Mouse (Mus musculus) ovary, adult 18-20 months (tissue): ENCODE results near the gene Map3k4.
"Not testable (repeated sequence)": the region's sequence is repeated elsewhere in the genome, so short reads cannot be mapped to it uniquely, and the experiment has no call there.

Experiments
- DNase-seq: peaks from one replicate; pipeline ENCODE4 v3.0.0; 2022; ENCODE audit warnings: low spot score, mixed read lengths

Map3k4 gene

GRCm38 (mm10) chr17:12224551-12224950 lies 94.0 kb downstream of the Map3k4 start:
- DNase-seq: not testable (repeated sequence)

- DNase-seq: no peak
These were observed 94.5 kb downstream of the Map3k4 start for GRCm38 (mm10) chr17:12224145-12224544.

- DNase-seq: no peak
These were observed 94.9 kb downstream of the Map3k4 start for GRCm38 (mm10) chr17:12223682-12224081.

GRCm38 (mm10) chr17:12221926-12222325 lies 96.7 kb downstream of the Map3k4 start:
- no peak for DNase-seq

- no peak for DNase-seq
These were observed 102.4 kb downstream of the Map3k4 start for GRCm38 (mm10) chr17:12216224-12216623.

GRCm38 (mm10) chr17:12213430-12213829 lies 105.2 kb downstream of the Map3k4 start:
- DNase-seq: no peak

- no peak for DNase-seq
These were observed 106.3 kb downstream of the Map3k4 start for GRCm38 (mm10) chr17:12212341-12212740.

- no peak for DNase-seq
These were observed 106.7 kb downstream of the Map3k4 start for GRCm38 (mm10) chr17:12211890-12212289.

GRCm38 (mm10) chr17:12210544-12211132 lies 108.0 kb downstream of the Map3k4 start:
- peak; percentile 36 for DNase-seq

GRCm38 (mm10) chr17:12209481-12209880 lies 109.1 kb downstream of the Map3k4 start:
- DNase-seq: no peak

- no peak for DNase-seq
These were observed 111.5 kb downstream of the Map3k4 start for GRCm38 (mm10) chr17:12207022-12207548.

GRCm38 (mm10) chr17:12206248-12206647 lies 112.3 kb downstream of the Map3k4 start:
- no peak for DNase-seq

GRCm38 (mm10) chr17:12205694-12206075 lies 112.9 kb downstream of the Map3k4 start:
- no peak for DNase-seq

- DNase-seq: no peak
These were observed 113.4 kb downstream of the Map3k4 start for GRCm38 (mm10) chr17:12205015-12205693.

- no peak for DNase-seq
These were observed 113.9 kb downstream of the Map3k4 start for GRCm38 (mm10) chr17:12204689-12205014.

- DNase-seq: no peak
These were observed 114.3 kb downstream of the Map3k4 start for GRCm38 (mm10) chr17:12204246-12204645.

- no peak for DNase-seq
These were observed 115.1 kb downstream of the Map3k4 start for GRCm38 (mm10) chr17:12203414-12203897.

GRCm38 (mm10) chr17:12201086-12201485 lies 117.5 kb downstream of the Map3k4 start:
- DNase-seq: no peak

- no peak for DNase-seq
These were observed 118.7 kb downstream of the Map3k4 start for GRCm38 (mm10) chr17:12199933-12200332.

- DNase-seq: no peak
These were observed 123.0 kb downstream of the Map3k4 start for GRCm38 (mm10) chr17:12195604-12196003.

GRCm38 (mm10) chr17:12195137-12195536 lies 123.5 kb downstream of the Map3k4 start:
- DNase-seq: no peak

- peak; percentile 69 for DNase-seq
These were observed 130.8 kb downstream of the Map3k4 start for GRCm38 (mm10) chr17:12187782-12188181.

- DNase-seq: no peak
These were observed 132.3 kb downstream of the Map3k4 start for GRCm38 (mm10) chr17:12186341-12186740.

- DNase-seq: no peak
These were observed 132.7 kb downstream of the Map3k4 start for GRCm38 (mm10) chr17:12185855-12186254.
